ENCODE assay signal across 10 mouse cellular contexts in the genomic region with DNA sequence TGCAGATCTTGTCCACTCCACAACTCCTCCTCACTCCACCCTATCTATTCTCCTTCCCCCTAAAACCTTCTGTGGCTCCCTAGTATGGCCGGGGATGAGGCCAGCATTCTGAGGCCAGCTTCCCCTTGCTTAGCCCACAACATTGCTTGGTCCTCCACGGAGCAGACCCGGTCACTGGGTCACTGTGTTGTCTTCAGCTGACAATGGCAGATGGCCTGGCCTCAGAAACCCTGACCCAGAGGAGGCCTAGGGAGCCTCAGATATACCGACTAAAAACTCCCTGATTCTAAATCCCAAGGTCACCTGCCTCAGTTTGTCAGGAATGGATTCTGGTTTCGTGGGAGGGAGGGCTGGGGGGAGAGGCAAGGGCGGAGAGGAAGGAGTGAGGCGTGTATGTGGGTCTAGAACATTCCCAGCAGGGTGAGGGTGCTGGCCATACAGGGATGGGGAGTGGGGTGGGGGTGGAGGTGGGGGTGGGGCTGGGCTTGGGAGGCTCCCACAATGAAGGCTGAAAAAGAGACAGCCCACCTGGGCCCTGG. TPM values are rescaled to one million over a fixed set of nuclear protein-coding genes. Genes with fewer than 3 reads are reported as not detected.
DNase-seq lines count a peak whose midpoint lies in the region; ATAC-seq and TF ChIP-seq lines count a peak whose summit lies in the region.
"Had no signal": no experiment of that assay in that cellular context is flagged by ENCODE, and none has a peak within 500 bp of the region (broad histone marks: within the 10 kb centered on the region; RNA-seq: fewer than 3 reads in every experiment).

No protein-coding gene starts in this region.

- peak overlapping the region; percentile 8; the same call in 1 of the 2 replicates for H3K4me3 ChIP-seq in heart, embryonic 11.5 days (ENCODE audit: low read depth, low read length)
- peak overlapping the region; percentile 30 for H3K4me3 ChIP-seq in heart, embryonic 16.5 days (ENCODE audit: low read length)
- H3K4me3 ChIP-seq in liver, postnatal 0 days (ENCODE audit: low read depth, low read length), result no peak overlapping the region

- H3K27me3 ChIP-seq in heart, embryonic 11.5 days (ENCODE audit: control insufficient read depth, insufficient read depth, low read length), result peaks cover 21% of the 10 kb centered on the region
- H3K27me3 ChIP-seq in Patski, result no peaks in the 10 kb centered on the region
- H3K27me3 ChIP-seq in heart, embryonic 16.5 days (ENCODE audit: control insufficient read depth, insufficient read depth, low read length), result no peaks in the 10 kb centered on the region
- no peaks in the 10 kb centered on the region for H3K27me3 ChIP-seq in liver, postnatal 0 days (ENCODE audit: insufficient read depth, low read length)
- H3K27me3 ChIP-seq: CH12.LX had no signal

- TF ChIP-seq CTCF in Patski (IDR thresholded peaks at IDR 0.05), result no peak
- no peak for TF ChIP-seq CTCF in liver, postnatal 0 days (IDR thresholded peaks at IDR 0.05; ENCODE audit: low read depth)

- no peak for TF ChIP-seq EP300 in liver, postnatal 0 days (IDR thresholded peaks at IDR 0.05; ENCODE audit: low read depth)

- in situ Hi-C loops in Patski (cut with MboI; ENCODE audit: low pct_unique_long_range_greater_than_20kb), result no loop called here

- H3K4me2 ChIP-seq in heart, embryonic 11.5 days, result peak overlapping the region; percentile 49
- H3K4me2 ChIP-seq in heart, embryonic 16.5 days (ENCODE audit: low read depth, low read length), result peak overlapping the region; percentile 54
- H3K4me2 ChIP-seq in liver, postnatal 0 days (ENCODE audit: low read depth, low read length), result peak overlapping the region; percentile 29; the same call in 1 of the 2 replicates

- CTCF ChIA-PET in Patski (lab: Charles Lee), result interaction anchor here (1.2 to 1.4 kb wide), 2 partner anchors 12 to 14 kb away, joined by 3 to 5 read pairs; partner anchors contain the start of gene Gm48552

- 20% methylated on average over 7 of the region's 7 CpGs for WGBS in heart, embryonic 11.5 days (ENCODE audit: insufficient replicate concordance)
- WGBS in heart, embryonic 16.5 days, result 34% methylated on average over 7 of the region's 7 CpGs
- 52% methylated on average over 7 of the region's 7 CpGs for WGBS in liver, postnatal 0 days (ENCODE audit: insufficient replicate concordance)

- H3K36me3 ChIP-seq in heart, embryonic 11.5 days (ENCODE audit: control insufficient read depth, insufficient read depth, low read length), result peaks cover 13% of the 10 kb centered on the region; the same call in 1 of the 2 replicates
- H3K36me3 ChIP-seq in heart, embryonic 16.5 days (ENCODE audit: control insufficient read depth, insufficient read depth), result peaks cover 47% of the 10 kb centered on the region
- H3K36me3 ChIP-seq in liver, postnatal 0 days (replicated peaks; ENCODE audit: insufficient read depth, low read length), result peaks cover 35% of the 10 kb centered on the region

- peaks cover 47% of the 10 kb centered on the region for H3K4me1 ChIP-seq in heart, embryonic 11.5 days (ENCODE audit: control insufficient read depth, insufficient read depth, low read length)
- peaks cover 40% of the 10 kb centered on the region for H3K4me1 ChIP-seq in heart, embryonic 16.5 days (ENCODE audit: control insufficient read depth, insufficient read depth, low read length)
- peaks cover 18% of the 10 kb centered on the region for H3K4me1 ChIP-seq in liver, postnatal 0 days (ENCODE audit: insufficient read depth)

- H3K27ac ChIP-seq in heart, embryonic 11.5 days (ENCODE audit: low read depth, low read length), result peak overlapping the region; percentile 88
- H3K27ac ChIP-seq in heart, embryonic 16.5 days (ENCODE audit: low read length), result peak overlapping the region; percentile 94
- H3K27ac ChIP-seq in liver, postnatal 0 days (ENCODE audit: low read depth), result peak overlapping the region; percentile 71

- no peaks in the 10 kb centered on the region for H3K9me3 ChIP-seq in heart, embryonic 11.5 days (replicated peaks; ENCODE audit: control insufficient read depth, low read length)
- H3K9me3 ChIP-seq in heart, embryonic 16.5 days (replicated peaks; ENCODE audit: control insufficient read depth, low read length), result no peaks in the 10 kb centered on the region
- H3K9me3 ChIP-seq in liver, postnatal 0 days (ENCODE audit: low read length), result no peaks in the 10 kb centered on the region

- peak; percentile 6; the same call in 1 of the 2 replicates for ATAC-seq in heart, embryonic 11.5 days (replicated peaks; ENCODE audit: insufficient number of reproducible peaks, low FRiP score, low TSS enrichment)
- ATAC-seq in Patski, result peak; percentile 0
- no peak for ATAC-seq in heart, embryonic 16.5 days (replicated peaks; ENCODE audit: extremely low read depth, insufficient read depth, low FRiP score)
- ATAC-seq in liver, postnatal 0 days, result peak; percentile 14
- ATAC-seq in erythroid progenitor cell, adult 5-6 weeks (replicated peaks; ENCODE audit: low FRiP score, poor library complexity, severe bottlenecking), result no peak

- no peak for DNase-seq in heart, adult 8-10 months (ENCODE audit: low spot score)
- DNase-seq in Patski (ENCODE audit: low read depth, low spot score), result no peak
- no peak for DNase-seq in liver, postnatal 0 days
- no peak for DNase-seq in adrenal gland, adult (ENCODE audit: inconsistent age in 2 of 2, low spot score in 1 of 2)
- no peak for DNase-seq in adrenal gland, postnatal 10 days
- DNase-seq: thymus, postnatal 36 days had no signal

- POLR2A ChIA-PET in Patski (lab: Charles Lee), result interaction anchor here (0.6 kb wide), 1 partner anchor 1004 kb away, joined by 6 read pairs; no protein-coding TSS in a partner anchor

- peak overlapping the region; percentile 66 for H3K9ac ChIP-seq in heart, embryonic 11.5 days (ENCODE audit: low read depth, low read length)
- H3K9ac ChIP-seq in heart, embryonic 16.5 days (ENCODE audit: low read length), result peak overlapping the region; percentile 60
- no peak overlapping the region for H3K9ac ChIP-seq in liver, postnatal 0 days (replicated peaks)

RNA-seq across cellular contexts. Expression of gene Smim24, which starts 9.4 kb away (rescaled TPM):
- polyA plus RNA-seq in heart, embryonic 11.5 days (2014; fragmentation: Nextera tagmentation; extraction: Ambion mirVana), result 4.2 and 5.8 TPM in 2 replicates
- 1 to 10 TPM; 1.4 to 2.4 (median 1.9) TPM for total RNA-seq in heart, adult 8-10 months (2022)
- polyA plus RNA-seq in Patski (2021), result 0.18 TPM
- 5.0 and 9.2 TPM in 2 replicates for polyA plus RNA-seq in heart, embryonic 16.5 days (2015; fragmentation: Nextera tagmentation; extraction: Ambion mirVana)
- polyA plus RNA-seq in liver, postnatal 0 days (2015; fragmentation: Nextera tagmentation; extraction: Ambion mirVana), result 1.7 and 2.0 TPM in 2 replicates
- total RNA-seq in erythroid progenitor cell, adult 5-6 weeks (2015; ENCODE audit: low replicate concordance), result 5.4 and 7.5 TPM in 2 replicates
- total RNA-seq in erythroid progenitor cell, adult 5-6 weeks (2017; ENCODE audit: low replicate concordance), result 4.2 TPM in 1 of 2 replicates, not detected in the other
- 1 to 10 TPM; 1.2 to 1.6 TPM for total RNA-seq in adrenal gland, postnatal 10 days (2021)

RNA-seq across cellular contexts. Expression of gene Gm48552, which starts 13.5 kb away (rescaled TPM):
- polyA plus RNA-seq in heart, embryonic 11.5 days (2014; fragmentation: Nextera tagmentation; extraction: Ambion mirVana), result 0.55 and 1.2 TPM in 2 replicates
- total RNA-seq in heart, adult 8-10 months (2022), result under 1 TPM in 2 of 4 experiments, not detected in 2; 0.50 to 0.72 TPM
- polyA plus RNA-seq in Patski (2021), result 0.76 TPM
- 0.55 and 0.83 TPM in 2 replicates for polyA plus RNA-seq in heart, embryonic 16.5 days (2015; fragmentation: Nextera tagmentation; extraction: Ambion mirVana)
- polyA plus RNA-seq in liver, postnatal 0 days (2015; fragmentation: Nextera tagmentation; extraction: Ambion mirVana), result not detected in 2 replicates
- total RNA-seq in erythroid progenitor cell, adult 5-6 weeks (2015; ENCODE audit: low replicate concordance), result not detected in 2 replicates
- not detected in 2 replicates for total RNA-seq in erythroid progenitor cell, adult 5-6 weeks (2017; ENCODE audit: low replicate concordance)
- 1 to 10 TPM in 1 of 2 experiments, under 1 TPM in 1; 0.45 to 1.9 TPM for total RNA-seq in adrenal gland, postnatal 10 days (2021)

RNA-seq across cellular contexts. Expression of gene Gm48551, which starts 18.0 kb away (rescaled TPM):
- 1.4 and 2.9 TPM in 2 replicates for polyA plus RNA-seq in heart, embryonic 11.5 days (2014; fragmentation: Nextera tagmentation; extraction: Ambion mirVana)
- total RNA-seq in heart, adult 8-10 months (2022), result 1 to 10 TPM in 2 of 4 experiments, under 1 TPM in 2; 0.73 to 1.3 (median 1.0) TPM
- 2.4 TPM for polyA plus RNA-seq in Patski (2021)
- 2.1 and 2.6 TPM in 2 replicates for polyA plus RNA-seq in heart, embryonic 16.5 days (2015; fragmentation: Nextera tagmentation; extraction: Ambion mirVana)
- 0.40 and 0.70 TPM in 2 replicates for polyA plus RNA-seq in liver, postnatal 0 days (2015; fragmentation: Nextera tagmentation; extraction: Ambion mirVana)
- total RNA-seq in erythroid progenitor cell, adult 5-6 weeks (2015; ENCODE audit: low replicate concordance), result 2.1 and 4.3 TPM in 2 replicates
- not detected in 2 replicates for total RNA-seq in erythroid progenitor cell, adult 5-6 weeks (2017; ENCODE audit: low replicate concordance)
- total RNA-seq in adrenal gland, postnatal 10 days (2021), result 1 to 10 TPM; 1.1 to 1.6 TPM

RNA-seq across cellular contexts. Expression of gene Dohh, which starts 18.1 kb away (rescaled TPM):
- polyA plus RNA-seq in heart, embryonic 11.5 days (2014; fragmentation: Nextera tagmentation; extraction: Ambion mirVana), result 47.5 and 61.4 TPM in 2 replicates
- 10 to 100 TPM; 49.1 to 55.0 (median 53.8) TPM for total RNA-seq in heart, adult 8-10 months (2022)
- 83.4 TPM for polyA plus RNA-seq in Patski (2021)
- polyA plus RNA-seq in heart, embryonic 16.5 days (2015; fragmentation: Nextera tagmentation; extraction: Ambion mirVana), result 83.4 and 86.2 TPM in 2 replicates
- 39.3 and 42.1 TPM in 2 replicates for polyA plus RNA-seq in liver, postnatal 0 days (2015; fragmentation: Nextera tagmentation; extraction: Ambion mirVana)
- 8.8 TPM in 1 of 2 replicates, not detected in the other for total RNA-seq in erythroid progenitor cell, adult 5-6 weeks (2015; ENCODE audit: low replicate concordance)
- total RNA-seq in erythroid progenitor cell, adult 5-6 weeks (2017; ENCODE audit: low replicate concordance), result 4.0 and 17.2 TPM in 2 replicates
- 10 to 100 TPM; 52.8 to 54.2 TPM for total RNA-seq in adrenal gland, postnatal 10 days (2021)

RNA-seq across cellular contexts. Expression of gene Fzr1, which starts 24.0 kb away (rescaled TPM):
- 66.1 and 70.0 TPM in 2 replicates for polyA plus RNA-seq in heart, embryonic 11.5 days (2014; fragmentation: Nextera tagmentation; extraction: Ambion mirVana)
- 10 to 100 TPM; 25.9 to 39.0 (median 32.2) TPM for total RNA-seq in heart, adult 8-10 months (2022)
- polyA plus RNA-seq in Patski (2021), result 62.1 TPM
- polyA plus RNA-seq in heart, embryonic 16.5 days (2015; fragmentation: Nextera tagmentation; extraction: Ambion mirVana), result 74.6 and 82.8 TPM in 2 replicates
- polyA plus RNA-seq in liver, postnatal 0 days (2015; fragmentation: Nextera tagmentation; extraction: Ambion mirVana), result 69.7 and 74.6 TPM in 2 replicates
- 235 and 246 TPM in 2 replicates for total RNA-seq in erythroid progenitor cell, adult 5-6 weeks (2015; ENCODE audit: low replicate concordance)
- total RNA-seq in erythroid progenitor cell, adult 5-6 weeks (2017; ENCODE audit: low replicate concordance), result 247 and 266 TPM in 2 replicates
- total RNA-seq in adrenal gland, postnatal 10 days (2021), result 10 to 100 TPM; 42.1 to 51.7 TPM

Comparison
In these comparisons a context has a peak if more than half of its experiments do, and no peak if none do; other contexts are left out.
1. ATAC-seq: peak in heart, embryonic 11.5 days (single experiment), Patski (single experiment) and liver, postnatal 0 days (single experiment); none in heart, embryonic 16.5 days (single experiment) and erythroid progenitor cell, adult 5-6 weeks (single experiment).
2. Peak in every context shown above with its lines, with median percentiles within 50 percentile points of each other: H3K27ac ChIP-seq and H3K4me2 ChIP-seq.